Mouse (Mus musculus) B cell, adult 62 days (primary cell): ENCODE measurements around the gene Tmem198. TPM values are rescaled to one million over a fixed set of nuclear protein-coding genes. Genes with fewer than 3 reads are reported as not detected.

Experiments used
- total RNA-seq: library from RNA; stranded (reverse); gene quantifications from 4 replicates; pipeline ENCODE4 v1.2.4, GENCODE M21; 2023

Tmem198 gene
- total RNA-seq: 3.5 to 6.0 TPM (median 4.0 TPM) in 4 replicates

DNA sequence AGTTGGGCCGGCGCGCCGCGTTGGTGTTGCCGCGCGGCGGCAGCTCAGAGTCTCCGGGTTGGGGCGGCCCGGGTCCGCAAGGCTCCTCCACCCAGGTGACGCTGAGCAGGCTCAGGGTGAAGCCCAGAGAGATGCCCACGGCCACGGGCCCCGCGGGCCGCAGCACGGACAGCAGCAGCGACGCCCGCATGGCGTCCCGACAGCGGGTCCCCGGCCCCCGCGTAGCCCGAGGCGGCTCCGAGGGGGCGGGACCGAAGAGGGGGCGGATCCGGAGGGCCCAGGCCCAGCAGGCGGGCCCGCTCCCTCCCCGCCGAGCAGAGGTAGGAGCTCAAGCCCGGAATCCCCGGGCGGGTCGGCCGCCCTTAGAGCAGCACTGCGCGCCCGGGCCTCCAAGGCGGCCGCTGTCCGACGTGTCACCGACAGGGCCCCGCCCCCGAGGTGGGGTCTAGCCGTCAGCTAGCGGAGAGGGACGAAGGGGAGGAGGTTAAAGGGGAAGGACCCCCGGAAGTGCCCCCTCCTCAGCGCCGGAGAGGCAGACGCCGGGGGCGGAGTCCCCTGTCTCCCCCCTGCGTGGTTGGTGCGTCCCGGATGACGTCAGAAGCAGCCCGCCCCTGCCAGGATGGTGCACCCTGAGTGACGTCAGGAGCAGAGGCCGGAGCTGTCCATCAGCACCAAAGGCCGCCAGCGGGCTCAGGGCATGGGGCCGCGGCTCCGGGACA, at the start of gene Tmem198, which contains the start of gene Chpf:
Gene Tmem198 (plus strand): TSS at position 617 of the 719 bp plus-strand sequence.
Gene Chpf (minus strand): TSS at position 392 of the 719 bp plus-strand sequence.

DNA sequence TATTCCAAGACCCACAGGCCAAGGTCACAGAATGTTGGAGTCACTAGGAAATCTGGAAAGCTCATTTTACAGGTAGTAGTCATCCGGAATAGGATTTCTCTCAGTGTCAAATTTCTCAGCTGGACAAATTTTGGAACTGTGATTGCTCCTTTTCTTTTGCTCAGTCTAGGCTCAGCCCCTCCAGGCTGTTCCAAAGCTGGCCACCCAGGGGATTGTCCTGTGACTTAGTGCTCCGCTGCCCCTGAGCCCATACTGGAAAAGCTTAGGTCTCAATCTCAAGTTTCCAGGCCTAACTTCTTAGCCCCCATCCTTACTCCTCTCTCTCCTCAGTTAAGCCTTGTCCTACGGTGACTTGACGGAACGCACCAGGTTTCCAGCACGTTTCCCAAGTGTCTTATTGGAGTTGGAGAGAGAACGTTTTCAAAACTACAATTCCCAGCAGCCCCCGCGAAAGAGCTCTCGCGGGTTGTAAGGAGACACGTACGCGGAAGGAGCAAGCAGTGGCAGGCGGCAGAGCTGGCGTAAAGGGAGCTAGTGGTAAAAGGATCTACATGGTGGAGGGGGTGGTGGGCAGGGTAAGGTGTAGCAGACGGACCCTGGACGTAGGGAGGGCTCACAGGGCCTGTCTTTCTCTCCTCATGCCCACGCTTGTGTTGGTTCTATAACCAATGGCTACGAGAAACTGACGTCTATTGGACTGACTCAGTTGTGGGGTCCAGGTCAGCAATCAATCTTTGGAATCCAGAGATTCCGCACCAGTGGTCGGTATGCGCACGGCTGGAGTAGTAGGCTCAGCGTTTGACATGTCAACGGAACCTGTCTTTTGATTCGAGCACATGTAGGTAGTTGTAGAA, 43.6 kb upstream of the Tmem198 start, which contains the start of gene Gmppa:
Gene Gmppa (plus strand): TSS at position 456 of the 854 bp plus-strand sequence.

DNA sequence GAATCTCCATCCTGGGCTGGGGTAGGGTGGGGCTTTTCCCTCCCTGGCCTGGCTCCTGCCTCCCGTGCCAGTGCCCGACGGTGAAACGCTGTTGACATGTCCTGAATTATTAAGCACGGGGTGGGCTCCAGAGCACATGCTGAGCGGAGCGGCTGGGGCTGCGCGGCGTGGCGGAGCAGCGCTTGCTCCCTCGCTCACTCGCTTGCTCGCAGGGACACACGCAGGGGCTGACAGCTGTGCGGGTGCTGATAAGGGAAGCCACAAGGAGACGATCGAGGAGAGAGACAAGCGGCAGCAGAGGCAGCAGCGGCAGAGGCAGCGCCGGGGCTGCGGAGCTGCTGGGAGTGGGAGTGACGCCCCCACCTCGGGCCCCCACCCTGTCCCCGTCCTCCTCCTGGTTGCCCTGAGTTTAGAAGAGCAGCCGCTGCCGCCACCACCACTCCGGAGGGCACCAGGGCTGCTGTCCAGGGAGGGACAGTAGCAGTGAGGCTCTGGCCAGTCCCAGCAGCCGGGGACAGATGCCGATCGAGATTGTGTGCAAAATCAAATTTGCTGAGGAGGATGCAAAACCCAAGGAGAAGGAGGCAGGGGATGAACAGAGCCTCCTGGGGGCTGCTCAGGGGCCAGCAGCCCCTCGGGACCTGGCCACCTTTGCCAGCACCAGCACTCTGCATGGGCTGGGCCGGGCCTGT, 28.9 kb upstream of the Tmem198 start, which contains the start of gene Asic4:
Gene Asic4 (plus strand): TSS at position 123 of the 692 bp plus-strand sequence.

DNA sequence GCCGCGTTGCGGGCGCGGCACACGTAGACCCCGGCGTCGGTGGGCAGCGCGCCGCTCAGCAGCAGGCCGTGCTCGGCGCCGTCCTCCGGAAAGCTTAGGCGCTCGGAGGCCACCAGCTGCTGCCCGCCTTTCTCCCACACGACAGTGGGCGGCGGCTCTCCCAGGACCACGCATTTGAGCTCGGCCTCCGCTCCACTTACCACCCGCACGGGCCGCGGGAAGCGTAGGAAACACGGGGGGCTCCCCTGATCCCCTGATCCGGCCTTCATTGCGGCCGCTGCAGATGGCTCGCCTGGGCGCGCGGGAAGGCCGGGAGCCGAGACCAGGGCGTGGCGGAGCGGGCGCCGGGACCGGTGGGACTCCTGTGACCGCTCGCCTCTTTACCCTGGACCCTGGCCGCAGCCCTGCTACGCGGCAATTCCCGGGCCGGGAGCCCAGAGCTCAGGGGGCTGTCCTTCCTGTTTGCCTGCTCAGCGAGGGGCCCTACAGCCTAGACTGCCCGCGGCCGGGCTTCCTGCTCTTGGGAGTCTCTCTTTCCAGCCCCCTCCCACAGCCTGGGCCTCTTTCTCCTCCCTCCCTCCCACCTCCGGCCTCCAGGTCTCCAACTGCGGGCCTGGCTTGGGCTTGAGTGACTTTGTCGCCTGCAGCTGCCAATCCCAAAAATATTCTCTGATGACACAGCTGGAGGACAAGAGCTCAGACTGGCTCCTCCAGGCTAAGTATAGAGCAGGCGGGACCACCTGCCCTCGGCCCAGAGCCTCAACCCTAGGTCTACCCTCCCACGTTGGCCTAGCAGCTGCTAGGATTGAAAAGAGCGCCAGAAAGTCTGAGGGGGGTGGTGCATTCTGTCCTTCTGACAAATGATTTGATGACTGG, 26.9 kb downstream of the Tmem198 start, which contains the start of gene Obsl1:
Gene Obsl1 (minus strand): TSS at position 497 of the 876 bp plus-strand sequence.

DNA sequence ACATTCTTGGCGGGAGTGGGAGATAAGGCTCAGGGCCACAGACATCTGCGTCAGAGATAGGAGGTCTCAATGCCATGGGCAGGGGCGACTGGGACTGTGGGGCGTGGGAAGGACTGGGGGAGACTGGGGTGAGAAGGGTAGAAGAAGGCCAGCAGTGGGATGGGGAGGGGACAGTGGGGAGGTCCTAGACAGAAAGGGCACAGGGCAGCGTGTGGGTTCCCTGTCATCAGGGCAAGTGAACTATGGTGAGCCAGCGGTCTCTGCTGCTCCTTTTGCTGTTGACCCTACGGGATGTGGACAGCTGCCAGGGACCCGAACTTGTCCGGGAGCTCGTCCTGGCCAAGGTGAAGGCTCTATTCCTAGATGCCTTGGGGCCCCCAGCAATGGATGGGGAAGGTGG, 27.7 kb downstream of the Tmem198 start, which contains the start of gene Inha:
Gene Inha (plus strand): TSS at position 72 of the 400 bp plus-strand sequence.

DNA sequence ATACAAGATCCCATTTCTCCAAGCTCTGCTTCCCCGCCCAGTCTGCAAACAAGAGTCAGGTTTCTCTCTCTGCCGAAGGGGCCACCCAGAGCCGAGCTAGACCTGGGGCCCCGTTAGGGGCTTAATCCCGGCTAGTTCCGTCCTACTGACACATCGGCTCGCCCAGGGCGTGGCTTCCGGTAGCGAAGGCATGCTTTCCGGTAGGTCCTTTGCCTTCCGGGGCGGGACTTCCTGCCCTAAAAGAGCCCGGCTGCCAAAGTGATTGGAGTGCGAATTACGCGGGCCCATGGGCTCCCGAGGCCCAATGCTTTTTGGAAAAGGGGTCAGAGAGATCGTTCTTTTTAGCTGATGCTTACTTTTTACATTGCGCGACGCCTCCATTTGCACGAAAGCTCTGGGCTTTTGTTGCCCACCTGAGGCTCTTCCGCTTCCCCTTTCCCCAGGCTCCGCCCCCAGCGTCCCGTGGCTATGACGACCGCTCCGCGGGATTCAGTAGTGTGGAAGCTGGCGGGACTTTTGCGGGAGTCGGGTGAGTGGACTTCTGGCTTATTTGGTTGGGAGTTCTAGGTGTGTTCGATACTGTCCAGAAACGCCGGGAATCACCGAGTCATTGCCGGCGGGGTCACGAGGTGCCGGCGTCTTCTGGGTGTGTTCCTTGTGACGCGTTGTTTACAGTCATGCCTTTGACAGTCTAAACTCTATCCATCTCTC, 42.1 kb downstream of the Tmem198 start, which contains the start of gene Stk11ip:
Gene Stk11ip (plus strand): TSS at position 209 of the 711 bp plus-strand sequence.

Other genes with a start within 250 kb of the Tmem198 start
- gene A630095N17Rik, start 247.4 kb upstream of the Tmem198 start, total RNA-seq: not detected in 4 replicates
- 82.6 to 94.0 TPM (median 85.3 TPM) in 4 replicates for gene Dnajb2, start 243.1 kb upstream of the Tmem198 start, total RNA-seq
- gene Ptprn, start 215.0 kb upstream of the Tmem198 start, total RNA-seq: not detected in 4 replicates
- gene Resp18, start 201.1 kb upstream of the Tmem198 start, total RNA-seq: not detected in 4 replicates
- 48.7 to 54.7 TPM (median 50.8 TPM) in 4 replicates for gene Dnpep, start 161.5 kb upstream of the Tmem198 start, total RNA-seq
- gene Des, start 119.2 kb upstream of the Tmem198 start, total RNA-seq: not detected in 4 replicates
- not detected in 4 replicates for gene Speg, start 104.2 kb upstream of the Tmem198 start, total RNA-seq
- 49.9 to 75.1 TPM (median 61.8 TPM) in 4 replicates for gene Gmppa, start 43.6 kb upstream of the Tmem198 start, total RNA-seq
- gene Asic4, start 29.1 kb upstream of the Tmem198 start, total RNA-seq: not detected in 4 replicates
- gene Chpf, start 225 bp upstream of the Tmem198 start, total RNA-seq: 23.0 to 27.0 TPM (median 24.7 TPM) in 4 replicates
- 0.48 TPM in 1 of 4 replicates, not detected in the others for gene Obsl1, start 26.9 kb downstream of the Tmem198 start, total RNA-seq
- gene Inha, start 27.5 kb downstream of the Tmem198 start, total RNA-seq: not detected in 4 replicates
- gene Stk11ip, start 42.0 kb downstream of the Tmem198 start, total RNA-seq: 253 to 278 TPM (median 258 TPM) in 4 replicates
- 0.47 to 1.0 TPM (median 0.66 TPM) in 4 replicates for gene Slc4a3, start 66.7 kb downstream of the Tmem198 start, total RNA-seq